Mouse (Mus musculus): ENCODE data around the gene Slc7a9. TPM values are rescaled to one million over a fixed set of nuclear protein-coding genes. Genes with fewer than 3 reads are reported as not detected.
A peak's percentile ranks its signal among the peaks of the same experiment; 100 is the strongest.

Slc7a9 gene
- 9.5 and 14.8 TPM in 2 replicates for polyA plus RNA-seq (2015; fragmentation: Nextera tagmentation; extraction: Ambion mirVana)

DNA sequence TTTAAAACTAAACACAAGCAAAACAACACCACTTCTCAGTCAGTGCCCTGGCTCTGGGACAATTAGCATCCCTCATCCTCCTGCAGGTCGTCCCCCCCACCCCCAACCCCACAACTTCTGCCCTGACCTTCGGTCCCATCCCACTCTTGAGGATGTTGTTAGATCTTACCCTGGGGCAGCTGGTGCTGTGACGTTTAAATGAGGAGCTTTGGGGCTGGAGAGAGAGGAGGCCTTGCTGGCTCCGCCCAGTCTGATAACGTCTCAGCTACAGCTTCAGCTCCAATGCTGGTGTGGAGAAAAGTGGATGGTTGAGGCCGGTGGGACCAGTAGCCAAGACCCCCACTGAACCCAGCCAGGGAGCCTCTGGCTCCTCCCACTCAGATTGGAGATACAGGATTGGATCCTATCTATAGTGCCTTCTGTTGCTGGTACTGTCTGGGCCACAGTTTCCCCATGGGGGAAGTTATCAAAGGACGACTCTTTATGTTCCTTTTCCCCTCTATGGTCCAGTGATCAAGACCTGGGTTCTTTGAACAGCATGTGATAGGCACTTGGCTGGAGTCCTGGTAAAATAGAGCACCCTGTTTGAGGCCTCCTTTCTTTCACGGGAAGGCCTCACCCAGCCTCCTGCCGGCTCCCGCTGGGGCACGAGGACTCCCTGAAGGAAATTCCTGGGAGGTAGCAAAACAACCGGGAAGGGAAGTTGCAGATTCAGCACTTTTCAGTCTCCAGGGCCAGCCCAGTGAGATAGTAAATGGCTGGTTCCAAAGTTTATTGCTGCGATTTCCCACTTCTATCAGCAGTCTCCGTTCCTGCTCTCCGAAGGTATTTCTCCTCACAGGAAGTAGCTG lies at the start of gene Slc7a9:
Gene Slc7a9, plus strand, starts transcription at position 801 of the 851 bp plus-strand sequence.
- 0 out of 2 replicates have a peak, but pooled peaks cover 4% of the 10 kb centered on the region for H3K9me3 ChIP-seq (replicated peaks; ENCODE audit: control insufficient read depth, low read length)
- no peak within 1 kb of the TSS for H3K4me2 ChIP-seq (ENCODE audit: low read depth, low read length)
- no peaks in the 10 kb centered on the region for H3K27me3 ChIP-seq (ENCODE audit: control insufficient read depth, insufficient read depth, low read length)
- H3K36me3 ChIP-seq (ENCODE audit: control insufficient read depth, insufficient read depth, low read length): no peaks in the 10 kb centered on the region
- no peak within 1 kb of the TSS for H3K4me3 ChIP-seq (replicated peaks; ENCODE audit: low read length)
- peak within 1 kb of the TSS; percentile 27 for H3K27ac ChIP-seq (ENCODE audit: low read length)
- peak; percentile 57; the same call in 1 of the 2 replicates for ATAC-seq (ENCODE audit: insufficient read depth, low FRiP score)
- WGBS: 19% methylated on average over 15 of the region's 15 CpGs
- no peak within 1 kb of the TSS; the same call in 1 of the 2 replicates for H3K9ac ChIP-seq (ENCODE audit: low read length)
- peaks cover 9% of the 10 kb centered on the region for H3K4me1 ChIP-seq (ENCODE audit: control insufficient read depth, insufficient read depth, low read length)

DNA sequence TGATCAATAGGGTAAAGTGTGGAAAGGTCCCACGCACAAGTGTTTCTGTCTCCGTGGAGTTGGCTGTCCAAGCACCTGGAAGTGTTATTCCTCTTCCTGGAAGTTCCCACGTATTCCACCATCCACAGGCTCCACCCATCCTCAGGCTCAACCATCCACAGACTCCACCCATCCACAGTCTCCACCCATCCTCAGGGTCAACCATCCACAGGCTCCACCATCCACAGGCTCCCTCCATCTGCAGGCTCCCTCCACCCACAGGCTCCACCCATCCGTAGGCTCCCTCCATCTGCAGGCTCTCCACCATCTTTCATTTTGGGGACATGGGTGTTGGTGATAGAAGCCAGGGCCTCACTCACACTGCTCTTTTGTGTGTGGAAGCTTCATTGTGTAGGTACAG lies 47.4 kb upstream of the Slc7a9 start:
- Histone ChIP-seq H3K4me3 (replicated peaks; ENCODE audit: low read length) (no peak overlapping the region), H3K36me3 (ENCODE audit: control insufficient read depth, insufficient read depth, low read length) (peaks cover 26% of the 10 kb centered on the region), H3K4me2 (ENCODE audit: low read depth, low read length) (no peak overlapping the region), H3K9me3 (replicated peaks; ENCODE audit: control insufficient read depth, low read length) (no peaks in the 10 kb centered on the region), H3K27ac (ENCODE audit: low read length) (no peak overlapping the region), H3K27me3 (ENCODE audit: control insufficient read depth, insufficient read depth, low read length) (no peaks in the 10 kb centered on the region), H3K9ac (ENCODE audit: low read length) (no peak overlapping the region), H3K4me1 (ENCODE audit: control insufficient read depth, insufficient read depth, low read length) (peaks cover 6% of the 10 kb centered on the region)
- 86% methylated on average over 4 of the region's 4 CpGs for WGBS
- ATAC-seq (ENCODE audit: insufficient read depth, low FRiP score): no peak

DNA sequence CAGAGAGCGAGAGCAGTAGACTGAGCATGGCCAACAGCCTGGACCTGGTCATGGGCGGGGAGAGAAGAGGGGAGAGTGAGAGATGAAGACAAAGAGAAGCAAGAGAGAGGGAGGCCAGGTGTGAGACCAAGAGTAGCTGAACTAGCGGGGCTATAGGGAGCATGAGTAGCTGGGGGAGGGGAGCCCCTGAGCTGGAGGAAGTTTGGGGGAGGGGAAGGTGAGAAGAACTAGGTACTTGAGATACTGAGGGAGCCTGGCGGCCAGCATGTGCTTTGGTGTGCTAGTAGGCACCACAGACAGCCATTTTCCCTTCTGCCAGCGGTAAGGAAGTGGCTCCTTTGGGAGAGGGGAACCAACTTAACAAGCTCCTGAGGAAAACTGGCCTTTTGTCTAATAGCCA lies 33.4 kb upstream of the Slc7a9 start:
- Histone ChIP-seq H3K36me3 (ENCODE audit: control insufficient read depth, insufficient read depth, low read length) (peaks cover 13% of the 10 kb centered on the region; the same call in 1 of the 2 replicates), H3K4me1 (ENCODE audit: control insufficient read depth, insufficient read depth, low read length) (no peaks in the 10 kb centered on the region), H3K27me3 (ENCODE audit: control insufficient read depth, insufficient read depth, low read length) (no peaks in the 10 kb centered on the region), H3K4me3 (replicated peaks; ENCODE audit: low read length) (no peak overlapping the region), H3K9me3 (replicated peaks; ENCODE audit: control insufficient read depth, low read length) (no peaks in the 10 kb centered on the region), H3K9ac (ENCODE audit: low read length) (no peak overlapping the region), H3K27ac (ENCODE audit: low read length) (0 out of 2 replicates have a peak overlapping the region, but pooled peaks have one; percentile 15), H3K4me2 (ENCODE audit: low read depth, low read length) (no peak overlapping the region)
- WGBS: 69% methylated on average over 5 of the region's 5 CpGs
- no peak for ATAC-seq (ENCODE audit: insufficient read depth, low FRiP score)

DNA sequence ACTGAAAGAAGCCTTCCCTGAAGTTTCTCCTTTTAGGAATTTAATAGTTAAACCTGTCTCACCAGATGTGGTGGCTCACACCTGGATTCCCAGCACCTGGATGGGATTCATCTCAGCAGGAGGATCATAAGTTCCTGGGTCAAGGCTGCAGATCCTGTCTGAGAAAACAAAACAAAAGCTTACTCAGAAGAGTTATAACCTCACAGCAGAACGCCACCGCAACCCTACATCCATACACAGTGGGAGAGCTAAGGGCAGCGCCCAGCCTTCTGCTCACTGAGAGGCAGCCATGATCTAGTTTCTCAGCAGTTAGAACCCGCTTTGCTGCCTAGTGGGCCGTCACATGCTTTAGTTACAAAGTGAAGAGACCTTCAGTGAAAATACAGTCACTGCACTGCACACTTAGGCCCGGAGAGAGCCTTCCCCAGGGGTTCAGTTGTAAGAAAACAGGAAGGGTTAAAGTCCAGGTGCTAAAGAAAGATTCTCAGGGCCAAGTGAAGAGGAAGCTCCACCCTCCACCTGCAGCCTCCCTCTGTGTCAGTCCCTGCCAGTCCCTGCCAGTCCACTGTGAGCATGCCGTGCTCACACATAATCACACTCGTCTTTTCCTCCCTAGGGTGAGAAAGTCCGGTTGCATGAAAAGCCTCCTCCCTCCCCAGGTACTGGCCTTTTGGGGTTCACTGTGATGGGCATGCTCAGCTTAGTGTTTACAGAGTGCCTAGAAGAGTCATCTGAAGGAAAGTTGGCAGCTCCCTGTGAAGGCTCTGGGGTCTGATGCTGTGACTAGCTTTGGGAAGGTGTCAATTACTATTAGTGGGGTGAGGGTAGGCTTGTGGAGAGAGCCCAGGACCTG lies 32.6 kb upstream of the Slc7a9 start:
- 59% methylated on average over 9 of the region's 9 CpGs for WGBS
- H3K9me3 ChIP-seq (replicated peaks; ENCODE audit: control insufficient read depth, low read length): no peaks in the 10 kb centered on the region
- H3K4me1 ChIP-seq (ENCODE audit: control insufficient read depth, insufficient read depth, low read length): no peaks in the 10 kb centered on the region

DNA sequence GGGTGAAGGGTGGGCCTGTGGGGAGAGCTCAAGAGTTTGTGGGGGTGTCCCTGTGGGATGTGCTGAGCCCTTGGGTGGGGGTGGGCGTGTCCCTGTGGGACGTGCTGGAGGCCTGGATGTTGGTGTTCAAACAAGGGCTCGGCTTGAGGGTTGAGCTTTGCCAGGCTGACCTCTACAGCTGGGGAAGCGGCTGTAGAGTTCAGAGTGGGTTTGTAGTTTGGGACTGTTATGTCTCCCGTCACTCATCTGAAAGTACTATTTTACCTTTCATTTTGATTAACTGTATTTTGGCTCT lies 32.0 kb upstream of the Slc7a9 start:
- peak; percentile 50; the same call in 1 of the 2 replicates for ATAC-seq (ENCODE audit: insufficient read depth, low FRiP score)
- Histone ChIP-seq H3K9ac (ENCODE audit: low read length) (no peak overlapping the region), H3K36me3 (ENCODE audit: control insufficient read depth, insufficient read depth, low read length) (peaks cover 8% of the 10 kb centered on the region; the same call in 1 of the 2 replicates), H3K4me2 (ENCODE audit: low read depth, low read length) (no peak overlapping the region), H3K27me3 (ENCODE audit: control insufficient read depth, insufficient read depth, low read length) (no peaks in the 10 kb centered on the region), H3K4me1 (ENCODE audit: control insufficient read depth, insufficient read depth, low read length) (no peaks in the 10 kb centered on the region), H3K9me3 (replicated peaks; ENCODE audit: control insufficient read depth, low read length) (no peaks in the 10 kb centered on the region), H3K27ac (ENCODE audit: low read length) (no peak overlapping the region), H3K4me3 (replicated peaks; ENCODE audit: low read length) (no peak overlapping the region)
- 65% methylated on average over 5 of the region's 5 CpGs for WGBS

More for the DNA sequence above, 32.6 kb upstream of the Slc7a9 start:
- no peak overlapping the region for H3K9ac ChIP-seq (ENCODE audit: low read length)
- H3K27me3 ChIP-seq (ENCODE audit: control insufficient read depth, insufficient read depth, low read length): no peaks in the 10 kb centered on the region
- H3K27ac ChIP-seq (ENCODE audit: low read length): peak overlapping the region; percentile 15; the same call in 1 of the 2 replicates
- peaks cover 8% of the 10 kb centered on the region; the same call in 1 of the 2 replicates for H3K36me3 ChIP-seq (ENCODE audit: control insufficient read depth, insufficient read depth, low read length)
- peak; percentile 71; the same call in 1 of the 2 replicates for ATAC-seq (ENCODE audit: insufficient read depth, low FRiP score)
- no peak overlapping the region for H3K4me2 ChIP-seq (ENCODE audit: low read depth, low read length)
- no peak overlapping the region for H3K4me3 ChIP-seq (replicated peaks; ENCODE audit: low read length)

DNA sequence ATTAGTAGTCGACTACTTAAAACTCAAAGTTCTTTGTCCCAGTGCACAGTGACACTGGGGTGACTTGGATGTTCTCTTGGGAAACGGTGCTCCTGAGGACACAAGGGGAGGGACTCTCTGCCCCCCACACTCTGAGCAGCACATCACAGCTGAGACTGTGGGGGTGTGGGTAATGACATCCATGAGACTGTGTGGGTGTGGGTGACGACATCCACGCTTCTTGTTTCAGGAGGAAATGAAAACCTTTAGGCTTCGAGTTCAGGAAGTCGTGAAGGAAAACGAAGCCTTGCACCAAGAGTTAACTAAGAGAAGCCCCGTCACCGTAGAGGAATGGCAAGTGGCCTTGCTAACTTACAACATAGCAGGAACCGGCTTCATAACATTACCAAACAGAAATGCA lies 25.5 kb upstream of the Slc7a9 start:
- Histone ChIP-seq H3K27ac (ENCODE audit: low read length) (no peak overlapping the region), H3K4me1 (ENCODE audit: control insufficient read depth, insufficient read depth, low read length) (no peaks in the 10 kb centered on the region), H3K27me3 (ENCODE audit: control insufficient read depth, insufficient read depth, low read length) (no peaks in the 10 kb centered on the region), H3K36me3 (ENCODE audit: control insufficient read depth, insufficient read depth, low read length) (peaks cover 5% of the 10 kb centered on the region; the same call in 1 of the 2 replicates), H3K9me3 (replicated peaks; ENCODE audit: control insufficient read depth, low read length) (no peaks in the 10 kb centered on the region), H3K4me3 (replicated peaks; ENCODE audit: low read length) (no peak overlapping the region), H3K9ac (ENCODE audit: low read length) (no peak overlapping the region), H3K4me2 (ENCODE audit: low read depth, low read length) (no peak overlapping the region)
- ATAC-seq (ENCODE audit: insufficient read depth, low FRiP score): no peak
- 85% methylated on average over 10 of the region's 10 CpGs for WGBS

DNA sequence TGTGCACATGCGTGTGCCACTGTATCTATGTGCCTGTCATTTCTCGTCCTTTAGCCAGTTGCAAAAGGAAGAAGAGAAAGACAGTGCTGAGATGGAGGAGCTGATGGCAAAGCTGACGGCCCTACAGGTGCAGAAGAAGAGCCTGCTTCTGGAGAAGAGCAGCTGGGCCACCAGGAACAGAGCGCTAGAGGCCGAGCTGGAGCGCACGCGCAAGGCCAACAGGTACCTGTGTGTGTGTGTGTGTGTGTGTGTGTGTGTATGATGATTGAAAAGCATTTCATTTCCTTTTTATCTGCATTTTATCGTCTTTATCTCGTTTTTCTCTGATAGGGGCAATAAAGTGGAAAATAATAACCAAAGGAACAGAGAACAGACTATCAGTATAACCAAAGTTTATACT lies 20.4 kb upstream of the Slc7a9 start:
- peaks cover 28% of the 10 kb centered on the region for H3K36me3 ChIP-seq (ENCODE audit: control insufficient read depth, insufficient read depth, low read length)
- H3K4me2 ChIP-seq (ENCODE audit: low read depth, low read length): no peak overlapping the region
- no peaks in the 10 kb centered on the region for H3K9me3 ChIP-seq (replicated peaks; ENCODE audit: control insufficient read depth, low read length)
- no peak overlapping the region for H3K9ac ChIP-seq (ENCODE audit: low read length)
- H3K27me3 ChIP-seq (ENCODE audit: control insufficient read depth, insufficient read depth, low read length): no peaks in the 10 kb centered on the region
- H3K27ac ChIP-seq (ENCODE audit: low read length): no peak overlapping the region
- no peaks in the 10 kb centered on the region for H3K4me1 ChIP-seq (ENCODE audit: control insufficient read depth, insufficient read depth, low read length)
- no peak for ATAC-seq (ENCODE audit: insufficient read depth, low FRiP score)
- no peak overlapping the region for H3K4me3 ChIP-seq (replicated peaks; ENCODE audit: low read length)
- WGBS: 86% methylated on average over 10 of the region's 10 CpGs

DNA sequence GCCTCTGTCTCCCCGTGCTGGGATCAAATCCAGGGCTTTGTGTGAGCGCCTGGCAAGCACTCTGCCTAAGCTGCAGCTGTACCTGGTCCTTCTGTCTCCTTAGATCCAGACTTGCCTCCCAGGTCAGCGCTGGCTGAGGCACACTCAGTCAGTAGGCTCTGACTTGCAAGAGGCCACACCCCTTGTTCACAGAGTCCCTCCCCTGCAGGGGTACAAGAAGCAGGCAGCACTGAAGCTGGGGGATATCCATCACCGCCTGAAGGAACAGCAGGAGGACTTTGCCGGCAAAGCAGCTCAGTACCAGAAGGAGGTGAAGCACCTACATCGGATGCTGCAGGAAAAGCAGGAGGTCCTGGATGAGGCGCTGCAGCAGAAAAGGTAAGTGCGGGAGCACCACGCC lies 13.3 kb upstream of the Slc7a9 start:
- H3K9me3 ChIP-seq (replicated peaks; ENCODE audit: control insufficient read depth, low read length): no peaks in the 10 kb centered on the region
- H3K27me3 ChIP-seq (ENCODE audit: control insufficient read depth, insufficient read depth, low read length): no peaks in the 10 kb centered on the region
- ATAC-seq (ENCODE audit: insufficient read depth, low FRiP score): no peak
- no peak overlapping the region for H3K27ac ChIP-seq (ENCODE audit: low read length)
- no peaks in the 10 kb centered on the region for H3K4me1 ChIP-seq (ENCODE audit: control insufficient read depth, insufficient read depth, low read length)
- 78% methylated on average over 9 of the region's 9 CpGs for WGBS
- peaks cover 30% of the 10 kb centered on the region for H3K36me3 ChIP-seq (ENCODE audit: control insufficient read depth, insufficient read depth, low read length)
- no peak overlapping the region for H3K4me3 ChIP-seq (replicated peaks; ENCODE audit: low read length)
- H3K9ac ChIP-seq (ENCODE audit: low read length): no peak overlapping the region
- no peak overlapping the region for H3K4me2 ChIP-seq (ENCODE audit: low read depth, low read length)

DNA sequence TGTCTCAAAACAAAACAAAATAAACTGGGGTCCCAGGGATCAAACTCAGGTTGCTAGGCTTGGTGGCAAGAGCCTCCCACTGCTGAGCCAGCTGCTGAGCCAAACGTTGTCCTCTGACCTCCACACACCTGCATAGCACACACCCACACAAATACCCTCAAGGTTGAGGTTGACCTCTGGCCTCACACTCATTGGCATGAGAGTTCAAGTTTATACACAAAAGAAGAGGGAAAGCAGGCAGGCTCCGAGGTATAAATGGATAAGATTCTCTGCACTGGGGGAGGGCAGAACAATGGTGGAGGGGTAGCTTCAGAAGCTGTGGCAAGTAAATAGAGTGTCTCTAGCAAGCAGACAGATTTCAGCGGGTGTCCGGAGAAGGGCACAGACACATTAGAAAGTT lies 1.1 kb upstream of the Slc7a9 start:
- no peak; the same call in 1 of the 2 replicates for ATAC-seq (ENCODE audit: insufficient read depth, low FRiP score)
- whole genome bisulfite sequencing: 23% methylated on average over 4 of the region's 4 CpGs
- H3K9ac ChIP-seq (ENCODE audit: low read length): no peak overlapping the region
- H3K27ac ChIP-seq (ENCODE audit: low read length): no peak overlapping the region
- no peaks in the 10 kb centered on the region for H3K27me3 ChIP-seq (ENCODE audit: control insufficient read depth, insufficient read depth, low read length)
- 0 out of 2 replicates have a peak, but pooled peaks cover 7% of the 10 kb centered on the region for H3K9me3 ChIP-seq (replicated peaks; ENCODE audit: control insufficient read depth, low read length)
- peaks cover 9% of the 10 kb centered on the region for H3K4me1 ChIP-seq (ENCODE audit: control insufficient read depth, insufficient read depth, low read length)
- no peak overlapping the region for H3K4me2 ChIP-seq (ENCODE audit: low read depth, low read length)
- no peaks in the 10 kb centered on the region for H3K36me3 ChIP-seq (ENCODE audit: control insufficient read depth, insufficient read depth, low read length)
- H3K4me3 ChIP-seq (replicated peaks; ENCODE audit: low read length): no peak overlapping the region

Data from stomach, embryonic 16.5 days (tissue).